8 mouse cellular contexts compared by ENCODE assay signal in the genomic region with DNA sequence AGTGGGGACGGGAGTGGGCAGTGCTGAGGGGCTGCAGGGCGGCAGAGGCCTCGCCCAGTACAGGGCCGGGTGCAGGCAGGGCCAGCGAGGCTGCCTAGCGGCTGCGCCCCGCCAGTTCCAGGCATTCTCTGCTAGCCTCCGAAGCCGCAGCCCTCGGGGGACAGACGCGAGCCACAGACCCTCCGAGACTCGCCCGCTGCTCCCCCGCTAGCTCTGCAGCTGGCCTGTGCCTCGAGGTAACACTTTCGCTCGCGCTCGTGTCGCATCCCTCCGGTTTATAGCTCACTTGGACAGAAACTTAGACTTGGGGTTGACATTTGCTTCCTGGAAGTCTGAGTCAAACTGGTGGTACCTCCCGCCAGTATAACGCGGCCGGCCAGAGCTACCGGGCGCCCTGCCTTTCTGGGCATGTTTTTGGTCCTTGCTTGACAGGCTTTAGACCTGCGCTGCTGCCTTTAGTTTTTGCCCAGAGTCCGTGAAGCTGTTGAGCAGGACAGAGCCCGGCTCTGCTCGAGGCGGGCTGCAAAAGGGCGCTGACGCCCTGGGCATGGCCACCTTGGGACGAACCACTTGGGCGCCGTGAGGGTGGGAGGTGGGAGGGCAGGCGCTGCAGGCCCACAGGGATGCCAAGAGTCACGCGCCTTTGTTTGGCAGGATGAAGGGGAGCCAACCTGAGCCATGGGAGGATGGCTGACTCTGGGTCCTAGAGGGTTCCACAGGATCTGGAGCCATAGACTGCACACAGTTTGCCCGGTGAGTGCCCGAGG. TPM values are rescaled to one million over a fixed set of nuclear protein-coding genes. Genes with fewer than 3 reads are reported as not detected.
DNase-seq lines count a peak whose midpoint lies in the region; ATAC-seq and TF ChIP-seq lines count a peak whose summit lies in the region.

No protein-coding gene starts in this region.

- no peak overlapping the region for H3K9ac ChIP-seq in embryonic facial prominence, embryonic 15.5 days
- peak overlapping the region; percentile 47 for H3K9ac ChIP-seq in midbrain, embryonic 12.5 days (replicated peaks)

- H3K9me3 ChIP-seq in G1E (replicated peaks) = peaks cover 24% of the 10 kb centered on the region
- no peaks in the 10 kb centered on the region for H3K9me3 ChIP-seq in embryonic facial prominence, embryonic 15.5 days (replicated peaks)
- H3K9me3 ChIP-seq in midbrain, embryonic 12.5 days = no peaks in the 10 kb centered on the region

- peaks cover 4% of the 10 kb centered on the region; the same call in 1 of the 2 replicates for H3K36me3 ChIP-seq in kidney, adult 2 months (ENCODE audit: control insufficient read depth, insufficient read depth, low read length)
- peaks cover 74% of the 10 kb centered on the region for H3K36me3 ChIP-seq in G1E (replicated peaks)
- peaks cover 27% of the 10 kb centered on the region for H3K36me3 ChIP-seq in embryonic facial prominence, embryonic 15.5 days
- H3K36me3 ChIP-seq in midbrain, embryonic 12.5 days = peaks cover 36% of the 10 kb centered on the region

- no peak for TF ChIP-seq CTCF in kidney, adult 2 months (conservative IDR thresholded peaks at IDR 0.05; ENCODE audit: insufficient read depth, insufficient read length, low read depth, low read length)
- no peak for TF ChIP-seq CTCF in G1E (IDR thresholded peaks at IDR 0.05; ENCODE audit: low read depth, low read length)

- no peaks in the 10 kb centered on the region; the same call in 1 of the 2 replicates for H3K4me1 ChIP-seq in kidney, adult 2 months (ENCODE audit: control insufficient read depth, insufficient read depth, low read length)
- peaks cover 61% of the 10 kb centered on the region for H3K4me1 ChIP-seq in G1E (ENCODE audit: insufficient read depth, low read depth, low read length)
- peaks cover 56% of the 10 kb centered on the region for H3K4me1 ChIP-seq in embryonic facial prominence, embryonic 15.5 days
- peaks cover 59% of the 10 kb centered on the region for H3K4me1 ChIP-seq in midbrain, embryonic 12.5 days

- no peak for TF ChIP-seq POLR2A in kidney, adult 2 months (IDR thresholded peaks at IDR 0.05; ENCODE audit: low read depth, low read length)

- no peak for ATAC-seq in G1E (ENCODE audit: extremely low read depth, insufficient number of reproducible peaks, low FRiP score, poor library complexity, severe bottlenecking)
- ATAC-seq in embryonic facial prominence, embryonic 15.5 days (ENCODE audit: insufficient number of reproducible peaks, low FRiP score, low TSS enrichment, low read depth) = no peak
- no peak for ATAC-seq in midbrain, embryonic 12.5 days (ENCODE audit: low FRiP score, low read depth)

- 79% methylated on average over 45 of the region's 45 CpGs for whole genome bisulfite sequencing in kidney, adult 2 months
- WGBS in embryonic facial prominence, embryonic 15.5 days = 78% methylated on average over 45 of the region's 45 CpGs
- 84% methylated on average over 45 of the region's 45 CpGs for WGBS in midbrain, embryonic 12.5 days

- peak overlapping the region; percentile 71 for H3K4me2 ChIP-seq in embryonic facial prominence, embryonic 15.5 days (replicated peaks)
- H3K4me2 ChIP-seq in midbrain, embryonic 12.5 days (replicated peaks) = peak overlapping the region; percentile 65

- peak; percentile 15 for DNase-seq in kidney, adult 2 months
- DNase-seq in kidney, postnatal 14 days = no peak
- no peak for DNase-seq in G1E (ENCODE audit: low spot score)
- peak; percentile 30 for DNase-seq in induced T-regulatory cell, adult 2 months (ENCODE audit: low read depth)
- DNase-seq in adipocyte (ENCODE audit: low spot score) = no peak
- no peak for DNase-seq in frontal cortex, postnatal 14 days (ENCODE audit: low spot score in 2 of 2)

- no peak overlapping the region for H3K4me3 ChIP-seq in kidney, adult 2 months (ENCODE audit: insufficient read depth, low read depth, low read length)
- H3K4me3 ChIP-seq in G1E (ENCODE audit: low read depth, low read length) = peak overlapping the region; percentile 70; the same call in 1 of the 2 replicates
- H3K4me3 ChIP-seq in embryonic facial prominence, embryonic 15.5 days (replicated peaks) = peak overlapping the region; percentile 64
- H3K4me3 ChIP-seq in midbrain, embryonic 12.5 days = peak overlapping the region; percentile 52; the same call in 1 of the 2 replicates

- 0 out of 2 replicates have a peak overlapping the region, but pooled peaks have one; percentile 6 for H3K27ac ChIP-seq in kidney, adult 2 months (ENCODE audit: insufficient read depth, low read depth, low read length)
- H3K27ac ChIP-seq in embryonic facial prominence, embryonic 15.5 days (replicated peaks) = peak overlapping the region; percentile 93
- peak overlapping the region; percentile 85 for H3K27ac ChIP-seq in midbrain, embryonic 12.5 days (replicated peaks)

- H3K27me3 ChIP-seq in kidney, adult 2 months (replicated peaks; ENCODE audit: control insufficient read depth, insufficient read depth, low read length) = no peaks in the 10 kb centered on the region
- H3K27me3 ChIP-seq in G1E (ENCODE audit: insufficient read depth, low read length) = no peaks in the 10 kb centered on the region; the same call in 1 of the 2 replicates
- no peaks in the 10 kb centered on the region for H3K27me3 ChIP-seq in embryonic facial prominence, embryonic 15.5 days
- no peaks in the 10 kb centered on the region for H3K27me3 ChIP-seq in midbrain, embryonic 12.5 days

RNA-seq across cellular contexts. Expression of a gene that starts 0.8 kb away (rescaled TPM):
- 7.9 and 11.2 TPM in 2 replicates for polyA plus RNA-seq in kidney, adult 2 months (2012; rRNA removed)
- 1.6 TPM in 1 of 2 replicates, not detected in the other for total RNA-seq in G1E (2014; fragmentation: Nextera tagmentation)
- total RNA-seq in G1E (2017) = 7.8 and 8.9 TPM in 2 replicates
- polyA plus RNA-seq in G1E (2012) = 4.8 and 5.0 TPM in 2 replicates
- polyA plus RNA-seq in embryonic facial prominence, embryonic 15.5 days (2015; fragmentation: Nextera tagmentation; extraction: Ambion mirVana) = 12.0 and 13.6 TPM in 2 replicates
- polyA plus RNA-seq in midbrain, embryonic 12.5 days (2016; fragmentation: Nextera tagmentation; extraction: Ambion mirVana) = 12.9 and 13.6 TPM in 2 replicates

RNA-seq across cellular contexts. Expression of a gene that starts 6.2 kb away (rescaled TPM):
- polyA plus RNA-seq in kidney, adult 2 months (2012; rRNA removed) = 86.7 and 87.8 TPM in 2 replicates
- 18.1 and 21.2 TPM in 2 replicates for total RNA-seq in G1E (2014; fragmentation: Nextera tagmentation)
- 32.6 and 34.8 TPM in 2 replicates for total RNA-seq in G1E (2017)
- polyA plus RNA-seq in G1E (2012) = 41.4 and 45.2 TPM in 2 replicates
- polyA plus RNA-seq in embryonic facial prominence, embryonic 15.5 days (2015; fragmentation: Nextera tagmentation; extraction: Ambion mirVana) = 102 and 116 TPM in 2 replicates
- polyA plus RNA-seq in midbrain, embryonic 12.5 days (2016; fragmentation: Nextera tagmentation; extraction: Ambion mirVana) = 227 and 233 TPM in 2 replicates

RNA-seq across cellular contexts. Expression of a gene that starts 7.3 kb away (rescaled TPM):
- polyA plus RNA-seq in kidney, adult 2 months (2012; rRNA removed) = 1.5 TPM in 2 replicates
- not detected in 2 replicates for total RNA-seq in G1E (2014; fragmentation: Nextera tagmentation)
- not detected in 2 replicates for total RNA-seq in G1E (2017)
- polyA plus RNA-seq in G1E (2012) = 0.18 and 0.20 TPM in 2 replicates
- 30.9 and 31.8 TPM in 2 replicates for polyA plus RNA-seq in embryonic facial prominence, embryonic 15.5 days (2015; fragmentation: Nextera tagmentation; extraction: Ambion mirVana)
- polyA plus RNA-seq in midbrain, embryonic 12.5 days (2016; fragmentation: Nextera tagmentation; extraction: Ambion mirVana) = 114 and 127 TPM in 2 replicates

RNA-seq across cellular contexts. Expression of a gene that starts 23.9 kb away (rescaled TPM):
- polyA plus RNA-seq in kidney, adult 2 months (2012; rRNA removed) = 65.6 and 67.0 TPM in 2 replicates
- total RNA-seq in G1E (2014; fragmentation: Nextera tagmentation) (89.8 and 92.3 TPM in 2 replicates), G1E (2017) (19.2 and 24.3 TPM in 2 replicates)
- polyA plus RNA-seq in G1E (2012) = 295 and 302 TPM in 2 replicates
- polyA plus RNA-seq in embryonic facial prominence, embryonic 15.5 days (2015; fragmentation: Nextera tagmentation; extraction: Ambion mirVana) = 18.3 and 20.4 TPM in 2 replicates
- 41.7 and 46.4 TPM in 2 replicates for polyA plus RNA-seq in midbrain, embryonic 12.5 days (2016; fragmentation: Nextera tagmentation; extraction: Ambion mirVana)

RNA-seq across cellular contexts. Expression of a gene that starts 31.3 kb away (rescaled TPM):
- polyA plus RNA-seq in kidney, adult 2 months (2012; rRNA removed) = 8.1 and 8.7 TPM in 2 replicates
- total RNA-seq in G1E (2014; fragmentation: Nextera tagmentation) (67.2 and 74.4 TPM in 2 replicates), G1E (2017) (3.7 and 5.5 TPM in 2 replicates)
- polyA plus RNA-seq in G1E (2012) = 66.6 and 73.9 TPM in 2 replicates
- 9.3 and 10.9 TPM in 2 replicates for polyA plus RNA-seq in embryonic facial prominence, embryonic 15.5 days (2015; fragmentation: Nextera tagmentation; extraction: Ambion mirVana)
- 19.3 and 20.0 TPM in 2 replicates for polyA plus RNA-seq in midbrain, embryonic 12.5 days (2016; fragmentation: Nextera tagmentation; extraction: Ambion mirVana)

Comparison
In these comparisons a context has a peak if more than half of its experiments do, and no peak if none do; other contexts are left out.
1. DNase-seq: peak in kidney, adult 2 months (single experiment) and induced T-regulatory cell, adult 2 months (single experiment); none in kidney, postnatal 14 days (single experiment), G1E (single experiment), adipocyte (single experiment) and frontal cortex, postnatal 14 days (0 of 2).
2. H3K27ac ChIP-seq: peak in every context shown above with its lines; median percentile 93 in embryonic facial prominence, embryonic 15.5 days; 85 in midbrain, embryonic 12.5 days; 6 in kidney, adult 2 months.
3. RNA of a gene that starts 7.3 kb away (polyA plus RNA-seq): 114 to 127 TPM in midbrain, embryonic 12.5 days and 30.9 to 31.8 TPM in embryonic facial prominence, embryonic 15.5 days; 1.5 TPM in kidney, adult 2 months and 0.18 to 0.20 TPM in G1E; every median in the first group is over 10 times any median in the second.